Mouse (Mus musculus): Measurements from ENCODE around the gene Smchd1.

GRCm38 (mm10) chr17:71354205-71354604 is 120.9 kb downstream of the Smchd1 start:
- TF ChIP-seq POLR2A (IDR thresholded peaks at IDR 0.05; ENCODE audit: insufficient read depth, low read length) (no peak), EP300 (IDR thresholded peaks at IDR 0.05; ENCODE audit: insufficient read depth, low read depth, low read length) (no peak), CTCF (IDR thresholded peaks at IDR 0.05; ENCODE audit: low read depth, low read length) (no peak)
